Mouse (Mus musculus) embryonic fibroblast, embryonic 13.5 days (primary cell): ENCODE data around the gene 4930556J24Rik. TPM values are rescaled to one million over a fixed set of nuclear protein-coding genes. Genes with fewer than 3 reads are reported as not detected.

Source experiments
- H3K27ac ChIP-seq: 2 replicates; pipeline ENCODE4 v1.5.1; 2012; ENCODE audit warnings: low read length, control low read depth, inconsistent platforms; ENCODE audit not compliant: insufficient read depth
- H3K4me1 ChIP-seq: 2 replicates; pipeline ENCODE4 v1.6.1; 2011; ENCODE audit warnings: low read length; ENCODE audit not compliant: control insufficient read depth, insufficient read depth
- H3K4me3 ChIP-seq: 2 replicates; pipeline ENCODE4 v1.5.1; 2011; ENCODE audit warnings: mild to moderate bottlenecking, control low read depth, low read length; ENCODE audit not compliant: insufficient read depth
- CTCF ChIP-seq: IDR thresholded peaks from 2 replicates; pipeline ENCODE4 v1.5.1; 2011; ENCODE audit warnings: mild to moderate bottlenecking, control low read depth, low read length, moderate library complexity, borderline replicate concordance; ENCODE audit not compliant: insufficient read depth
- POLR2A ChIP-seq: IDR thresholded peaks from 2 replicates; pipeline ENCODE4 v1.6.1; 2011; ENCODE audit warnings: low read depth, mild to moderate bottlenecking, control low read depth, low read length, moderate library complexity
- polyA plus RNA-seq: library from polyadenylated mRNA; stranded (reverse); fragments of >200 nt; gene quantifications from 2 replicates; pipeline ENCODE4 v1.2.4, GENCODE M21; 2011; ENCODE audit warnings: low read depth; ENCODE audit not compliant: missing spikeins, insufficient read length

The 4930556J24Rik gene
- polyA plus RNA-seq, 1 experiment = not detected

- TF ChIP-seq CTCF (no peak), POLR2A (no peak)
- Histone ChIP-seq H3K4me3 (no peak overlapping the region), H3K27ac (no peak overlapping the region), H3K4me1 (no peaks in the 10 kb centered on the region)
Observed at GRCm38 (mm10) chr11:3946386-3946785, 30.2 kb downstream of the 4930556J24Rik start.

GRCm38 (mm10) chr11:3941371-3941770 lies 35.2 kb downstream of the 4930556J24Rik start:
- Histone ChIP-seq H3K27ac (no peak overlapping the region), H3K4me1 (no peaks in the 10 kb centered on the region), H3K4me3 (no peak overlapping the region)
- no peak for TF ChIP-seq POLR2A
- no peak for TF ChIP-seq CTCF

GRCm38 (mm10) chr11:3937321-3937874 lies 39.2 kb downstream of the 4930556J24Rik start:
- TF ChIP-seq POLR2A = no peak
- no peak for TF ChIP-seq CTCF
- H3K4me1 ChIP-seq = no peaks in the 10 kb centered on the region
- no peak overlapping the region for H3K4me3 ChIP-seq
- H3K27ac ChIP-seq = no peak overlapping the region

GRCm38 (mm10) chr11:3936318-3936717 lies 40.3 kb downstream of the 4930556J24Rik start:
- TF ChIP-seq POLR2A (no peak), CTCF (no peak)
- Histone ChIP-seq H3K4me1 (peaks cover 1% of the 10 kb centered on the region; the same call in 1 of the 2 replicates), H3K27ac (no peak overlapping the region), H3K4me3 (no peak overlapping the region)

- Histone ChIP-seq H3K4me1 (peaks cover 2% of the 10 kb centered on the region; the same call in 1 of the 2 replicates), H3K4me3 (no peak overlapping the region), H3K27ac (no peak overlapping the region)
- TF ChIP-seq POLR2A = no peak
- no peak for TF ChIP-seq CTCF
Observed at GRCm38 (mm10) chr11:3935135-3935534, 41.4 kb downstream of the 4930556J24Rik start.

- H3K27ac ChIP-seq = no peak overlapping the region
- no peak for TF ChIP-seq CTCF
- TF ChIP-seq POLR2A = no peak
- peaks cover 2% of the 10 kb centered on the region; the same call in 1 of the 2 replicates for H3K4me1 ChIP-seq
- no peak overlapping the region for H3K4me3 ChIP-seq
Observed at GRCm38 (mm10) chr11:3933756-3934285, 42.8 kb downstream of the 4930556J24Rik start.

GRCm38 (mm10) chr11:3931511-3932211 lies 44.9 kb downstream of the 4930556J24Rik start, which contains the start of gene Tcn2:
Tcn2 (minus strand) TSS chr11:3932159.
- H3K4me1 ChIP-seq = peaks cover 2% of the 10 kb centered on the region; the same call in 1 of the 2 replicates
- TF ChIP-seq POLR2A (peak; percentile 51; the same call in 1 of the 2 replicates), CTCF (no peak)
- H3K4me3 ChIP-seq = peak within 1 kb of the TSS; percentile 46
- no peak within 1 kb of the TSS for H3K27ac ChIP-seq

- peaks cover 2% of the 10 kb centered on the region; the same call in 1 of the 2 replicates for H3K4me1 ChIP-seq
- TF ChIP-seq POLR2A = no peak
- no peak for TF ChIP-seq CTCF
- peak overlapping the region; percentile 46 for H3K4me3 ChIP-seq
- H3K27ac ChIP-seq = no peak overlapping the region
Observed at GRCm38 (mm10) chr11:3930931-3931330, 45.6 kb downstream of the 4930556J24Rik start.

- Histone ChIP-seq H3K4me1 (peaks cover 2% of the 10 kb centered on the region; the same call in 1 of the 2 replicates), H3K27ac (no peak overlapping the region), H3K4me3 (no peak overlapping the region)
- TF ChIP-seq POLR2A (no peak), CTCF (no peak)
Observed at GRCm38 (mm10) chr11:3930019-3930418, 46.6 kb downstream of the 4930556J24Rik start.

GRCm38 (mm10) chr11:3925916-3926315 lies 50.7 kb downstream of the 4930556J24Rik start:
- TF ChIP-seq CTCF (no peak), POLR2A (no peak)
- Histone ChIP-seq H3K27ac (no peak overlapping the region), H3K4me3 (no peak overlapping the region)

More at GRCm38 (mm10) chr11:3925916-3926315, 50.7 kb downstream of the 4930556J24Rik start:
- no peaks in the 10 kb centered on the region for H3K4me1 ChIP-seq
